Mouse (Mus musculus) effector memory CD4-positive, alpha-beta T cell, adult 7 months (primary cell): ENCODE results near the gene Sgsm2. TPM values are rescaled to one million over a fixed set of nuclear protein-coding genes. Genes with fewer than 3 reads are reported as not detected.

Source experiments
- polyA plus RNA-seq: library from polyadenylated mRNA; unstranded; fragments of 100-300 nt; shearing (Covaris generic); gene quantifications from one replicate; pipeline ENCODE4 v1.2.1, GENCODE M21; 2017

The Sgsm2 gene
- polyA plus RNA-seq, result 5.6 TPM

DNA sequence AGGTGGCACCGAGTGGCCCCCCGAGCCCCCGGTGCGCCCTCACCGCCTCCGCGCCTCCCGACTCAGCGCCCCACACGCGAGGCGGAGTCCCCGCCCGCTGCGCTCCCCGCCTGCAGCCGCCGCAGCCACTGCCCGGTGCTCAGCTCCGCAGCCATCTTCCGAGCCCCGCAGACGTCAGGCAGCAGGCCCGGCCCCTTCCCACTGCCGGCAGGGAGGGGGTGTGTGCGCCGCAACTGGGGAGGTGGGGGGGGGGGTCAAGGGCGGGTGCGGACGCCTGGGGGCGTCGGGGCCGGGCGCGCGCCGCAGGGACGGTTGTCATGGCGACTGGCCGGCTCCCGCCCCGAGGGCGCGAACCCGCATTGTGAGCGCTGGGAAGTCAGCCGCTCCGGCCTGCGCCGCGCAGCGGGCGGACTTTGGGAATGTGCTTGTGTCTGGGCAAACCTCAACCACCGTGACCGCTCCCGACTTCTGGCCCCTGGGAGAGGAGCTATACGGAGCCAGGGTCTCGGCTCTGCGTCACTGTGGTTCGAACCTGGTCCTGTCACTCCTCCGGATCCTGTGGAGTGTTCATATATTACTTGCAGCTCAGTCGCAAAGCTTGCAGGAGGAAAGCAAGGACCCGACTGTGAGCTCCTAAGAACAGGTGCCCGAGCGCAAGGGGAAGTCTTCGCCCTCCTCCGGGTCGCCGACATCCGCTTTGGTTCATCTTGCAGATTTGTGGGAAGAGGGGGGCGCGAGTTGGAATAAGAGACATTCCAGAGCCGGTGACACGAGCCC lies at the start of gene Sgsm2:
TSS of gene Sgsm2 (minus strand) at position 160 of the 777 bp plus-strand sequence.

DNA sequence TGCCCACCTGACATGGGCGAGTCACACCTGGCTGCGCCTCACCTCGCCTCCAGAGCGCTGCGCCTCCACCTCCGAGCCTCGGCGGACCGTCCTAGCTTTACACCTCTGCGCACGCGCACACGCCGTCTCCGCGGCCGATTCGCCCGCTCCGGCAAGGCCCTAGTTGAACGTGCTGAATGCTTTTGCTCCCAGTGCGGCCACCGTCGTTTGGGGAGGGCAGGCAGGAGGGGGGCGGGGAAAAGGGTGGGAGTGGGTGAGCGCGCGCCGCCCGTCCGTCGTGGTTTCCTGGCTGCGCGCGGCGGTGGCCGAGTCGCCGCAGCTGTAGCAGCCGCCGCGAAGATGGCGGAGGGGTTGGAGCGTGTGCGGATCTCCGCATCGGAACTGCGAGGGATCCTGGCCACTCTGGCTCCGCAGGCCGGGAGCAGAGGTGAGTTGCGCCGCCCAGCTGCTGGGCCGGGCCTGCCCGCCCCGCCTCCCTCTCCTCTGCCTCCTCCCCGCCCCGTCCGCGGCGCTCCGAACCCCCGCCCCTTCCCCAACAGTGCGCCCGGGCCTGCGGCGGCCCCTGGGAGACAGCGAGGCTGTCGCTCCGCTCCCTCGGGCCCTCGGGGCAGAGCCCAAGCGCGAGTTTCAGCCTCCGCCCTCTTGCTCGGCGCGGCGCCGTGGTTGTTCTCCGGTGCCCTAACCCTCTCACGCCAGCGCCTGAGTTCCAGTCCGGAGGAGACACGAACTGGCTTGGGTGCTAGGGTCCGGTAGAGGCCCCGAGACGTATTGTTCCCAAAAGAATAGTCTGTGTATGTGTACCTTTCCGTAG lies 28.9 kb upstream of the Sgsm2 start, which contains the start of the genes Smg6 and Srr:
TSS of gene Smg6 (plus strand) at position 247 of the 811 bp plus-strand sequence.
TSS of gene Srr (minus strand) at position 372 of the 811 bp plus-strand sequence.

GRCm38 (mm10) chr11:74897678-74898516 lies 1.0 kb upstream of the Sgsm2 start, which contains the start of gene Tsr1:
TSS of gene Tsr1 (plus strand) at chr11:74898071.

GRCm38 (mm10) chr11:74830256-74831161 lies 66.4 kb downstream of the Sgsm2 start, which contains the start of gene Mnt:
TSS of gene Mnt (plus strand) at chr11:74830920.

Other genes with a start within 250 kb of the Sgsm2 start
- 27.0 TPM for gene Cluh, start 247.6 kb downstream of the Sgsm2 start, polyA plus RNA-seq
- 87.5 TPM for gene Pafah1b1, start 172.4 kb downstream of the Sgsm2 start, polyA plus RNA-seq
- gene Mettl16, start 126.2 kb downstream of the Sgsm2 start, polyA plus RNA-seq, result 29.5 TPM
- gene Mnt, start 66.1 kb downstream of the Sgsm2 start, polyA plus RNA-seq, result 12.5 TPM
- 40.3 TPM for gene Tsr1, start 1.0 kb upstream of the Sgsm2 start, polyA plus RNA-seq
- 28.4 TPM for gene Smg6, start 28.8 kb upstream of the Sgsm2 start, polyA plus RNA-seq
- 3.5 TPM for gene Srr, start 28.9 kb upstream of the Sgsm2 start, polyA plus RNA-seq